Mouse (Mus musculus) lung, postnatal 0 days (tissue): ENCODE data around the gene Aym1. TPM values are rescaled to one million over a fixed set of nuclear protein-coding genes. Genes with fewer than 3 reads are reported as not detected.

Source experiments
- ATAC-seq: fragments of 200-750 bp; cut with Nextera tagmentation; 2 replicates; pipeline ENCODE4 v1.8.0; 2017; ENCODE audit warnings: moderate library complexity
- DNase-seq: peaks from one replicate; pipeline ENCODE4 v3.0.0-alpha.2; 2016; ENCODE audit warnings: low spot score
- H3K27ac ChIP-seq: fragments of 300-500 bp; sonication (generic); 2 replicates; pipeline ENCODE4 v1.5.1; 2014; ENCODE audit warnings: antibody characterized with exemption, mild to moderate bottlenecking, low read length, mixed read lengths
- H3K27me3 ChIP-seq: fragments of 300-500 bp; sonication (generic); replicated peaks from 2 replicates; pipeline ENCODE4 v1.6.1; 2014; ENCODE audit warnings: low read length, mixed read lengths; ENCODE audit not compliant: insufficient read depth
- H3K36me3 ChIP-seq: fragments of 300-500 bp; sonication (generic); 2 replicates; pipeline ENCODE4 v1.6.1; 2014; ENCODE audit warnings: low read length, mixed read lengths; ENCODE audit not compliant: insufficient read depth
- H3K4me1 ChIP-seq: fragments of 300-500 bp; sonication (generic); 2 replicates; pipeline ENCODE4 v1.6.1; 2014; ENCODE audit warnings: antibody characterized with exemption, low read depth, low read length, mixed read lengths; ENCODE audit not compliant: insufficient read depth
- H3K4me2 ChIP-seq: fragments of 300-500 bp; sonication (generic); replicated peaks from 2 replicates; pipeline ENCODE4 v1.6.1; 2014; ENCODE audit warnings: low read depth, mild to moderate bottlenecking, low read length, moderate library complexity, mixed read lengths
- H3K4me3 ChIP-seq: fragments of 300-500 bp; sonication (generic); 2 replicates; pipeline ENCODE4 v1.5.1; 2014; ENCODE audit warnings: low read depth, low read length
- H3K9ac ChIP-seq: fragments of 300-500 bp; sonication (generic); replicated peaks from 2 replicates; pipeline ENCODE4 v1.6.1; 2014; ENCODE audit warnings: low read depth, mild to moderate bottlenecking
- H3K9me3 ChIP-seq: fragments of 300-500 bp; sonication (generic); 2 replicates; pipeline ENCODE4 v1.6.1; 2016; ENCODE audit warnings: low read length, mixed read lengths
- CTCF ChIP-seq: IDR thresholded peaks from 2 replicates; pipeline ENCODE4 v1.5.1; 2016; ENCODE audit warnings: antibody characterized with exemption, mild to moderate bottlenecking
- EP300 ChIP-seq: IDR thresholded peaks from 2 replicates; pipeline ENCODE4 v1.6.1; 2016; ENCODE audit warnings: antibody characterized with exemption, mild to moderate bottlenecking, control low read depth
- WGBS: fragments of 180-500 bp; shearing (Covaris S2); extraction: QIAGEN DNeasy Blood & Tissue Kit; methylation state at CpG from one replicate; pipeline ENCODE4 v1.1.7; 2014; 5-methylcytosine and 5-hydroxymethylcytosine counted together
- polyA plus RNA-seq: library from polyadenylated mRNA; unstranded; fragments of >200 nt; fragmentation: Nextera tagmentation; extraction: Ambion mirVana; gene quantifications from 2 replicates; pipeline ENCODE4 v1.2.1, GENCODE M21; 2015

The Aym1 gene
- polyA plus RNA-seq, 1 experiment from 2014 or later, result not detected

- Histone ChIP-seq H3K36me3 (no peaks in the 10 kb centered on the region), H3K27ac (no peak overlapping the region), H3K9ac (no peak overlapping the region), H3K4me3 (no peak overlapping the region), H3K27me3 (peaks cover 13% of the 10 kb centered on the region; the same call in 1 of the 2 replicates), H3K4me2 (no peak overlapping the region), H3K4me1 (no peaks in the 10 kb centered on the region), H3K9me3 (no peaks in the 10 kb centered on the region)
- ATAC-seq (no peak), DNase-seq (no peak)
- TF ChIP-seq EP300, result no peak
- no peak for TF ChIP-seq CTCF
- WGBS, result 6% methylated on average over 7 of the region's 7 CpGs
Measured at GRCm38 (mm10) chr5:113349226-113349625, 7.9 kb upstream of the Aym1 start.

- no peak for DNase-seq
- no peak for ATAC-seq
- no peak overlapping the region for H3K4me2 ChIP-seq
- no peak overlapping the region for H3K4me3 ChIP-seq
- H3K4me1 ChIP-seq, result no peaks in the 10 kb centered on the region
- H3K9me3 ChIP-seq, result no peaks in the 10 kb centered on the region
- TF ChIP-seq CTCF (no peak), EP300 (no peak)
- no peaks in the 10 kb centered on the region for H3K36me3 ChIP-seq
- H3K27ac ChIP-seq, result no peak overlapping the region
- H3K27me3 ChIP-seq, result peaks cover 10% of the 10 kb centered on the region; the same call in 1 of the 2 replicates
- 31% methylated on average over 7 of the region's 7 CpGs for WGBS
- H3K9ac ChIP-seq, result no peak overlapping the region
Measured at GRCm38 (mm10) chr5:113349810-113350209, 7.3 kb upstream of the Aym1 start.

GRCm38 (mm10) chr5:113351768-113352167 lies 5.3 kb upstream of the Aym1 start:
- Histone ChIP-seq H3K4me3 (no peak overlapping the region), H3K27me3 (peaks cover 10% of the 10 kb centered on the region; the same call in 1 of the 2 replicates), H3K4me1 (no peaks in the 10 kb centered on the region), H3K4me2 (no peak overlapping the region), H3K9ac (no peak overlapping the region), H3K9me3 (no peaks in the 10 kb centered on the region), H3K27ac (no peak overlapping the region), H3K36me3 (no peaks in the 10 kb centered on the region)
- no peak for TF ChIP-seq EP300
- TF ChIP-seq CTCF, result no peak
- no peak for ATAC-seq
- 85% methylated on average over 3 of the region's 3 CpGs for WGBS
- DNase-seq, result peak; percentile 57

- peaks cover 9% of the 10 kb centered on the region; the same call in 1 of the 2 replicates for H3K27me3 ChIP-seq
- no peak overlapping the region for H3K4me2 ChIP-seq
- no peak overlapping the region for H3K4me3 ChIP-seq
- TF ChIP-seq CTCF (no peak), EP300 (no peak)
- WGBS, result 49% methylated on average over 6 of the region's 6 CpGs
- DNase-seq (no peak), ATAC-seq (no peak)
- no peak overlapping the region for H3K27ac ChIP-seq
- H3K9ac ChIP-seq, result no peak overlapping the region
- no peaks in the 10 kb centered on the region for H3K9me3 ChIP-seq
- H3K4me1 ChIP-seq, result no peaks in the 10 kb centered on the region
- no peaks in the 10 kb centered on the region for H3K36me3 ChIP-seq
Measured at GRCm38 (mm10) chr5:113352636-113353035, 4.5 kb upstream of the Aym1 start.

GRCm38 (mm10) chr5:113354311-113354710 lies 2.8 kb upstream of the Aym1 start:
- H3K9ac ChIP-seq, result no peak overlapping the region
- H3K27ac ChIP-seq, result no peak overlapping the region
- H3K4me1 ChIP-seq, result no peaks in the 10 kb centered on the region
- H3K9me3 ChIP-seq, result no peaks in the 10 kb centered on the region
- H3K4me3 ChIP-seq, result no peak overlapping the region
- H3K4me2 ChIP-seq, result no peak overlapping the region
- WGBS, result 42% methylated on average over 16 of the region's 16 CpGs
- DNase-seq, result no peak
- no peaks in the 10 kb centered on the region; the same call in 1 of the 2 replicates for H3K27me3 ChIP-seq
- ATAC-seq, result no peak
- no peaks in the 10 kb centered on the region for H3K36me3 ChIP-seq
- TF ChIP-seq CTCF, result no peak
- TF ChIP-seq EP300, result no peak

GRCm38 (mm10) chr5:113357656-113358055 lies 562 bp downstream of the Aym1 start:
- H3K9ac ChIP-seq, result no peak overlapping the region
- no peaks in the 10 kb centered on the region for H3K4me1 ChIP-seq
- no peak for ATAC-seq
- H3K4me3 ChIP-seq, result no peak overlapping the region
- H3K4me2 ChIP-seq, result no peak overlapping the region
- H3K27ac ChIP-seq, result no peak overlapping the region
- WGBS, result 33% methylated on average over 3 of the region's 3 CpGs
- no peaks in the 10 kb centered on the region for H3K27me3 ChIP-seq
- TF ChIP-seq EP300, result no peak
- TF ChIP-seq CTCF, result no peak
- no peak for DNase-seq
- no peaks in the 10 kb centered on the region for H3K9me3 ChIP-seq
- no peaks in the 10 kb centered on the region for H3K36me3 ChIP-seq

GRCm38 (mm10) chr5:113358833-113359232 lies 1.7 kb downstream of the Aym1 start:
- no peaks in the 10 kb centered on the region for H3K36me3 ChIP-seq
- no peak overlapping the region for H3K4me3 ChIP-seq
- no peak overlapping the region for H3K4me2 ChIP-seq
- 6% methylated on average over 11 of the region's 11 CpGs for WGBS
- DNase-seq (peak; percentile 22), ATAC-seq (peak; percentile 54)
- TF ChIP-seq EP300, result no peak
- TF ChIP-seq CTCF, result no peak
- no peaks in the 10 kb centered on the region for H3K27me3 ChIP-seq
- H3K9ac ChIP-seq, result no peak overlapping the region
- no peak overlapping the region for H3K27ac ChIP-seq
- H3K4me1 ChIP-seq, result no peaks in the 10 kb centered on the region
- H3K9me3 ChIP-seq, result no peaks in the 10 kb centered on the region
